Mouse (Mus musculus) hindbrain, embryonic 11.5 days (tissue): ENCODE data around the gene Dusp9. TPM values are rescaled to one million over a fixed set of nuclear protein-coding genes. Genes with fewer than 3 reads are reported as not detected.

Experiments used
- ATAC-seq: fragments of 200-750 bp; cut with Nextera tagmentation; 2 replicates; pipeline ENCODE4 v1.8.0; 2017; ENCODE audit warnings: mild to moderate bottlenecking, moderate TSS enrichment, moderate library complexity; ENCODE audit not compliant: low FRiP score
- DNase-seq: peaks from one replicate; pipeline ENCODE4 v3.0.0-alpha.2; 2015; ENCODE audit warnings: low spot score
- H3K27ac ChIP-seq: fragments of 300-500 bp; sonication (generic); 2 replicates; pipeline ENCODE4 v1.5.1; 2014; ENCODE audit warnings: mild to moderate bottlenecking, low read depth, low read length
- H3K27me3 ChIP-seq: fragments of 300-500 bp; sonication (generic); 2 replicates; pipeline ENCODE4 v1.6.1; 2014; ENCODE audit warnings: mild to moderate bottlenecking, low read length, moderate library complexity, mixed read lengths; ENCODE audit not compliant: control insufficient read depth, insufficient read depth
- H3K36me3 ChIP-seq: fragments of 300-500 bp; sonication (generic); 2 replicates; pipeline ENCODE4 v1.6.1; 2014; ENCODE audit warnings: mild to moderate bottlenecking, low read length, moderate library complexity, mixed read lengths; ENCODE audit not compliant: control insufficient read depth, insufficient read depth
- H3K4me1 ChIP-seq: fragments of 300-500 bp; sonication (generic); replicated peaks from 2 replicates; pipeline ENCODE4 v1.6.1; 2014; ENCODE audit warnings: low read length, mixed read lengths; ENCODE audit not compliant: control insufficient read depth, insufficient read depth
- H3K4me2 ChIP-seq: fragments of 300-500 bp; sonication (generic); replicated peaks from 2 replicates; pipeline ENCODE4 v1.6.1; 2014; ENCODE audit warnings: mild to moderate bottlenecking, low read depth, low read length
- H3K4me3 ChIP-seq: fragments of 300-500 bp; sonication (generic); 2 replicates; pipeline ENCODE4 v1.5.1; 2014; ENCODE audit warnings: low read depth, low read length
- H3K9ac ChIP-seq: fragments of 300-500 bp; sonication (generic); 2 replicates; pipeline ENCODE4 v1.6.1; 2014; ENCODE audit warnings: low read depth, low read length
- H3K9me3 ChIP-seq: fragments of 300-500 bp; sonication (generic); 2 replicates; pipeline ENCODE4 v1.6.1; 2016; ENCODE audit warnings: low read length; ENCODE audit not compliant: control insufficient read depth
- WGBS: fragments of 180-500 bp; shearing (Covaris S2); extraction: QIAGEN DNeasy Blood & Tissue Kit; methylation state at CpG from one replicate; pipeline ENCODE4 v1.1.7; 2014; 5-methylcytosine and 5-hydroxymethylcytosine counted together
- polyA plus RNA-seq: library from polyadenylated mRNA; unstranded; fragments of >200 nt; fragmentation: Nextera tagmentation; extraction: Ambion mirVana; gene quantifications from 2 replicates; pipeline ENCODE4 v1.2.1, GENCODE M21; 2014

Dusp9 gene
- polyA plus RNA-seq: 3.5 and 4.9 TPM in 2 replicates

DNA sequence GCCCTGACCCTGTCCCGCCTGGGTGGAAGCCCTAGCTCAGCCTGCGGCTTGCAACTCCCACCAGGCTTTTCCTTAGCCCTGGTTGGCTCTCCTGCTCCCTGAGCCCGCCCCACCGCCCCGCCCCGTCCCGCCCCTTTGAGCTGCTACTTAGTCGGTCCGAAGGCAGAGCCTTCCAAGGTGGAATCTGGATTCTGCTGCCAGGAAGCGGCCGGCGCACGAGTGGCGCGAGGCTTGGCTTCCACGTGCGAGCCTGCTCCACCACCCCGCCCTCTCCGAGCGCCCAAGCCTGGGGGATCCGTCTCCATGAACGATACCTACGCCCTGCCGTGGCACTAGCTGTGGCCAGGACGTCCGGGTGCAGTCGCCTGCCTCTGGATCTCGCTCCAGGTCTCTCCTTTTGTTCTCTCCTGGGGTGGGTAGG lies at the start of gene Dusp9:
Dusp9 (plus strand) TSS at position 165 of the 421 bp plus-strand sequence.
- ATAC-seq (peak; percentile 72), DNase-seq (peak; percentile 62)
- Histone ChIP-seq H3K4me3 (peak within 1 kb of the TSS; percentile 25), H3K36me3 (no peaks in the 10 kb centered on the region), H3K9me3 (no peaks in the 10 kb centered on the region), H3K27ac (no peak within 1 kb of the TSS), H3K4me1 (no peaks in the 10 kb centered on the region; the same call in 1 of the 2 replicates), H3K4me2 (peak within 1 kb of the TSS; percentile 41), H3K27me3 (peaks cover 38% of the 10 kb centered on the region), H3K9ac (no peak within 1 kb of the TSS)
- 32% methylated on average over 19 of the region's 28 CpGs for WGBS

DNA sequence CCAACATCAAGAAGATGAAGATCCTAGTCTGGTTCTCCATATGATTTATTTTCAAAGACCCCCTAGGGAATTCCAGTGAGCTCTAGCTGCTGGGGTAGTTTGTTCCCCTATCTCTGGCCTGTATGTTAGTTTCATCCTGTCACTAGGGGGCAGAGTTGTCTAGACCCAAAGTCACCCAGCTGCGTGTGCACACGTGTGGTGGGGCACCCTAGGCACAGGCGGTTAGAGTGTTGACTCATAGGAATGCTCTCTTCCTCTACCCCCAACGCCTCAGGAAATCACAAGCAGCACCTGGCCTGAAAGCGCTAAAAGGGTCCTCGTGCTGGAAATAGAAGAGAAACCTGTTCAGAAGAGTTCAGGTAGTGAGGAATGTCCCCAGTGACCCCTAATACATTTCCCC lies 46.0 kb upstream of the Dusp9 start:
- Histone ChIP-seq H3K4me1 (no peaks in the 10 kb centered on the region), H3K27ac (no peak overlapping the region), H3K4me2 (no peak overlapping the region), H3K4me3 (no peak overlapping the region), H3K9me3 (no peaks in the 10 kb centered on the region), H3K27me3 (no peaks in the 10 kb centered on the region), H3K9ac (no peak overlapping the region), H3K36me3 (no peaks in the 10 kb centered on the region)
- WGBS: 16% methylated on average over 6 of the region's 6 CpGs
- DNase-seq (peak; percentile 4), ATAC-seq (no peak)

DNA sequence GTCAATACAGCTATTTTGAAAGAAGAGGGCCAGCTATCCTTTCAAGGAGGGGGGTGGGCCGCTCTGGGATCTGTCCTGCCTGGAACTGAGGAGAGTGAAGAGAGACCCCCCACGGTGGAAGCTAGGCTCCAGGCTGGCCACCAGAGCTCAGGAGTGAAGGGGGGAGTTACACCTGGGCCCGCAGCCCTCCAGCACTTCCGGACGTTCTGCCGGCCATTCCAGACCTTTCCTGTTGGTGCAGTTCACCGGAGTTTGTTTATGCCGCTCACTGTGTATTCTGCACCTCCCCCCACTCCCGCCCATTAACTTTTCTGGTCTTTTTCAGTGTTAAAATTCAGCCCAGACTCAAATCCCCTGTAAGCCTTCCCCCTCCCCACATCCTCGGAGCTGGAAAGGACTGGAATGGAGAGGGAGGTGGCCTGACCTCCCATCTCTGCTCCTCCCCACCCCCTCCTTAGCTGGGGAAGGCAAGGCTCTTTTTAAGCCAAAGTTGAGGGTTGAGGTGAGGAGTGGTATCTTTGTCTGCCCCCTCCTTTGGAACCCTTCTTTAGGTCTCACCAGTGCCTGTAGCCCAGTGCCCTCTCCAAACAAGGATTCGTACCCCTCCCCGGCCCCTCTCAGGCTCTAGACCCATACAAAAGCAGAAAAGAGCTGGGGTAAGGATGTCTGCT lies 44.6 kb upstream of the Dusp9 start:
- ATAC-seq (no peak), DNase-seq (no peak)
- no peaks in the 10 kb centered on the region for H3K36me3 ChIP-seq
- no peak overlapping the region for H3K4me3 ChIP-seq
- H3K9me3 ChIP-seq: no peaks in the 10 kb centered on the region
- no peak overlapping the region for H3K4me2 ChIP-seq
- no peak overlapping the region for H3K9ac ChIP-seq
- no peaks in the 10 kb centered on the region for H3K4me1 ChIP-seq
- H3K27me3 ChIP-seq: no peaks in the 10 kb centered on the region
- no peak overlapping the region for H3K27ac ChIP-seq
- WGBS: 46% methylated on average over 12 of the region's 12 CpGs

DNA sequence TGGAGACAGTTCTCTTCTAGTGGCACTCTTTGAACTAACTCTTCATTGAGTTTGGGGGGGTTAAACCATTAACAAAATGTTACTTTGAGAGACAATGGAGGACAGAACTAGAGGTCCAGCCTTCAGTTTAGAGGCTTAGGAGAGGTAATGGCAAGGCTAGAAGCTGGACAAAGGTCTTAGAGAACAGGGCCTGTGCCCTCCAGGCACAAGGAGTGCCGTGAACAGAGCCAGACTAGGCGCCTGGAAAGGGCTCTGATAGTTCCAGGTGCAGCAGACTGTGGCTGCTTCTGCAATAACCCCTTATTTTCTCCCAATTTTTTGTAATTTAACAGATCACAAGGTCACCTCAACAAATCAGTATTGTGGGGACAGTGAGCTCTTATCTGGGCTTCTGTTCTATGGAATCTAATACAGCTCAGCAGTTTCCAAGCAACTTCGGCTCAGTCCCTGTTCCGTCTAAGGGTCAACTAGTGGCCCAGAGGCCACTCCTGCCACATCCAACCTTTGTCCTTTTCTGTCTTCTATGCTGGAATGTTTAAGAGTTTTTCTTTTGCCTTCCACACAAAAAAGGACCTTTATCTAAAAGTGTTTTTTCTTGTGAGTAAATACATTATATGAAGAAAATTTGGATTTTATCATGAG lies 43.8 kb upstream of the Dusp9 start:
- no peaks in the 10 kb centered on the region for H3K27me3 ChIP-seq
- no peaks in the 10 kb centered on the region for H3K9me3 ChIP-seq
- no peak overlapping the region for H3K4me3 ChIP-seq
- no peaks in the 10 kb centered on the region for H3K36me3 ChIP-seq
- no peak for ATAC-seq
- no peak overlapping the region for H3K27ac ChIP-seq
- H3K4me2 ChIP-seq: no peak overlapping the region
- no peak overlapping the region for H3K9ac ChIP-seq
- no peaks in the 10 kb centered on the region for H3K4me1 ChIP-seq
- no peak for DNase-seq
- WGBS: 59% methylated on average over 4 of the region's 4 CpGs

DNA sequence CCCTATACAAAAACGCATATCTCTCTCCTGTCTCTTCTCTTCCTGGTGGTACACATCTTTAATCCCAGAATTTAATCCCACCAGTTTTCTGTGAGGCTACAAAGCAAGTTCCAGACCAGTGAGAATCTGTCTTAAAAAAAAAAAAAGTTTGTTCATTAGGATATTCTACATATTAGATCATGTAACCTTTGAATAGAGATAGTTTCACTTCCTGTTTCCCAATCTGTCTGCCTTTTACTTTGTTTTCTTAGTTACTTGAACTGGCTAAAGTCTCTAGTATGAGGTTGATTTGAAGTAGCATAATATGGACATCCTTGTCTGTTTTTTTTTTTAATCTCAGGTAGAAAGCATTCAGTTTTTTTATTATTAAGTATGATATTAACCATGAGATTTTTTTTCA lies 37.8 kb upstream of the Dusp9 start:
- Histone ChIP-seq H3K4me1 (no peaks in the 10 kb centered on the region), H3K4me2 (no peak overlapping the region), H3K27me3 (no peaks in the 10 kb centered on the region), H3K9me3 (no peaks in the 10 kb centered on the region), H3K36me3 (no peaks in the 10 kb centered on the region), H3K4me3 (no peak overlapping the region), H3K9ac (no peak overlapping the region), H3K27ac (no peak overlapping the region)
- 81% methylated on average over 1 of the region's 1 CpGs for WGBS
- DNase-seq: no peak
- no peak for ATAC-seq

DNA sequence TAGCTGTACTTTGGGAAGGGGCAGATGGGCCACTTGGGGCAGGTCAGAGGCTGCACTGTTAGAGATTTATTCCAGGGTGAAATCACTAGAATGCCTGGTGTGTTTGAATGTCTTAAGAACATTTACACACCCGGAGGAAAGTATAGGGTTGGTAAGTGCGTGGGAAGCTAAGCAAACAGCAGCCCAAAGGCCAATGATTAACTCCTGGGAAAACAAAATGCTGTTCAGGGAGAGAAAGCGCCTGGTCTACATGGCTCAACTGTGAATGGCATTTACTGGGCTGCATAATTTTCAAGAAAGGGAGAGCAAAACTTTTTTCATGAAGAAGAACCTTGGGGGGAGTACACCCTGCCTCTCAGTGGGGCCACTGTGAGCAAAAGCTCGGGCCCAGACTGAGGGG lies 25.6 kb upstream of the Dusp9 start:
- no peak for ATAC-seq
- H3K4me2 ChIP-seq: no peak overlapping the region
- WGBS: 65% methylated on average over 4 of the region's 4 CpGs
- no peaks in the 10 kb centered on the region for H3K9me3 ChIP-seq
- no peaks in the 10 kb centered on the region for H3K4me1 ChIP-seq
- no peak overlapping the region for H3K4me3 ChIP-seq
- DNase-seq: no peak
- H3K27me3 ChIP-seq: no peaks in the 10 kb centered on the region
- no peaks in the 10 kb centered on the region for H3K36me3 ChIP-seq
- H3K27ac ChIP-seq: no peak overlapping the region
- no peak overlapping the region for H3K9ac ChIP-seq

DNA sequence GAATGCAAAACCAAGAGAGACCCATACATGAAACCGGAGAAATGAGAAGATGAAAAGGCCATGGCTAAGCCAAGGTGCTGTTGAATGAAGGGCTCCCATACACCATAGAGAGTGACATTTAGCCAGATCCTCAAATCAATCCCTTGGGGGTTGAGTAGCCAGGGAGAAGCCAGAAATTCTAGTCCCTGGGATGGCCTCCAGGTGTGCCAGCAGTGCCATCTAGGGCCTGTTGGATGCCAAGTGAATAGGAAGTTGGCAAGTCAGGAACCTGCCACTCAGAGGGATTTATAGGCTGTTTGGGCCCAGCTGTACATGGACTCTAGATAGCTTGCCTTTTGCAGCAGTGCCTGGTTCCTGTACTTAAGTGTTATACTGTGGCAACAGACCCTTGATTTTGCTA lies 23.3 kb upstream of the Dusp9 start:
- ATAC-seq (no peak), DNase-seq (no peak)
- H3K4me3 ChIP-seq: no peak overlapping the region
- no peaks in the 10 kb centered on the region for H3K36me3 ChIP-seq
- no peak overlapping the region for H3K9ac ChIP-seq
- no peaks in the 10 kb centered on the region for H3K27me3 ChIP-seq
- 80% methylated on average over 1 of the region's 1 CpGs for WGBS
- no peak overlapping the region for H3K27ac ChIP-seq
- no peaks in the 10 kb centered on the region for H3K9me3 ChIP-seq
- H3K4me2 ChIP-seq: no peak overlapping the region
- no peaks in the 10 kb centered on the region for H3K4me1 ChIP-seq

DNA sequence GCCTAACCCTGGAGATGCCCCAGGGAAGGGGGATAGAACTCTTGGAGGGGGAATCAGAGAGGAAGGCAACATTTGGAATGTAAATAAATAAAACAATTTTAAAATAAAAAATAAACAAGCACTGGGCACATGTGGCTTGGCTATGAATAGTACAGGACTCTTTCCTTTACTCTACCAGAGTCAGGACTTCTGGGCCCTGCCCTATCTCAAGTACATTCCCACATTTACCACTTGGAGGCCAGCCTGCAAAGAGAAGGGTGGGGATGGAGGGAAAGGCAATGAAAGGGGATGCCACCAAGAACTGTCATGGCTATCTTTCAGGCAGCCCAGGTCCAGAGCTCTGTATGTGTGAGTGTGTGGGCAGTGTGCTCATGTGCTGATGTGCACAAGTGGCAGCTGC lies 19.8 kb upstream of the Dusp9 start:
- H3K4me3 ChIP-seq: no peak overlapping the region
- ATAC-seq (no peak), DNase-seq (no peak)
- no peaks in the 10 kb centered on the region for H3K36me3 ChIP-seq
- H3K9ac ChIP-seq: no peak overlapping the region
- no peaks in the 10 kb centered on the region for H3K27me3 ChIP-seq
- H3K9me3 ChIP-seq: no peaks in the 10 kb centered on the region
- no peak overlapping the region for H3K27ac ChIP-seq
- no peak overlapping the region for H3K4me2 ChIP-seq
- H3K4me1 ChIP-seq: no peaks in the 10 kb centered on the region

DNA sequence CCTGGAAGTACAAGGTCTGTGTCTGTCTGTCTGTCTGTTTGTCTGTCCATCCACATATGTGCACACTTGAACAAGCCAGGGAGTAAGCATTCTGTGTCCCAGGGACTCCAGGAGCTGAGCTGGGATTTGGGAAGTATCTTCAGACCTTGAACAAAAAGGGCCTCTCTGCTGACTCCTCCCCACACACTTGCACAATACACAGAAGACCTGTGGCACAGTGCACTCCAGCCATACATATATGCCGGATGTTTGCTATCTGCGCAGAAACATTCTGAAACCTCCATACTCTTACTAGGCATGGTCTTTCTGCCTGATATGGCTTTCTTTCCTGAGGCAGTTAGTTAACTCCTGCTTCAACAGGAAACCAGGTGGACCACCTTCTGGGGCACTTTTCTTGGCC lies 19.3 kb upstream of the Dusp9 start:
- Histone ChIP-seq H3K4me2 (no peak overlapping the region), H3K4me3 (no peak overlapping the region), H3K36me3 (no peaks in the 10 kb centered on the region), H3K9ac (no peak overlapping the region), H3K27ac (no peak overlapping the region), H3K27me3 (no peaks in the 10 kb centered on the region), H3K9me3 (no peaks in the 10 kb centered on the region), H3K4me1 (no peaks in the 10 kb centered on the region)
- no peak for DNase-seq
- WGBS: 93% methylated on average over 2 of the region's 2 CpGs
- no peak for ATAC-seq
